Mouse (Mus musculus) heart, postnatal 4 days (tissue): ENCODE measurements around the gene Scarf1. TPM values are rescaled to one million over a fixed set of nuclear protein-coding genes. Genes with fewer than 3 reads are reported as not detected.
A peak's percentile ranks its signal among the peaks of the same experiment; 100 is the strongest.
"Not testable (repeated sequence)": the region's sequence is repeated elsewhere in the genome, so short reads cannot be mapped to it uniquely, and the experiment has no call there.

Experiments
- DNase-seq: peaks from one replicate; pipeline ENCODE4 v3.0.0; 2021
- total RNA-seq, 2 experiments: library from RNA; stranded (reverse); gene quantifications; 2 replicates each; pipeline ENCODE4 v1.2.3; 2021

Gene Scarf1
- total RNA-seq, 2 experiments from 2014 or later: 14.5 to 15.0 TPM

- peak; percentile 48 for DNase-seq
These were observed 24.3 kb downstream of the Scarf1 start for GRCm38 (mm10) chr11:75537491-75538183.

DNA sequence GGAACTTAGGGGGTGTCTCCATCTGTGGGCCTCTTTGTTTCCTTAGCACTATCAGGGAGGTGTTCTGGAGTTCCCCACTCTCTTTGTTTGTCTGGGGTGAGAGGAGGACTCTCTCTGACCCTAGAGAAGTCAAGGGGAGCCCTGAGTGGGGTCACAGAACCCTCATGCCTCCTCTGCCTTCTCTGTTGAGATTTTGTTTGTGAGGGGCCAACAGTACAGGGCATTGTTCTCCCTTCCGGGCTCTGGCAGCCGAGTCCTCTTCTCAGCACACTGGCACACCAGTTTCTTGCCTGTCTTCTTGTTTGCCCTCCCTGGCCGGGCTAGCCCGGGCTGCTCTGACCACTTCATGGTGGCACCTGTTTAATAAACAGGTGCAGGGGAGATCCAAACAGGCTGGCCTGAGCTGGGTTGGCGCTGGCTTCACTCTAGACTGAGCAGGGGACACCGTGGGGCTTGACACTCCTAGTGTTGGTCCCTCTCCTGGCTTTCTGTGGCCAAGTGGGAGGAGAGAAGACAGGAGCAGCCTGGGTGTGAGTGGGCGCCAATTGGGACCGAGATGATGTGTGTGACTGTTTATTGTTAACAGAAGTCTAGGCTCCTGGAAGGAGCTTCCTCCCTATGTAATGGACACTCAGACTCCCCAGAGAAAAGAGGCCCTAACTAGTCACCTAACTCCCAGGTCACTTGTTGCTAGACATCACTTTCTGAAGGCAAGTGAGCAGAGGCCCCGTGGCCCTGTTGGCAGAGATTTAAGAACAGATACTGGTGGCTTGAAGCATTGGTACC, 25.0 kb downstream of the Scarf1 start:
- DNase-seq: no peak

GRCm38 (mm10) chr11:75538970-75539299, 25.6 kb downstream of the Scarf1 start:
- no peak for DNase-seq

GRCm38 (mm10) chr11:75540209-75540608, 26.9 kb downstream of the Scarf1 start:
- no peak for DNase-seq

- no peak for DNase-seq
These were observed 27.6 kb downstream of the Scarf1 start for GRCm38 (mm10) chr11:75540710-75541581.

DNA sequence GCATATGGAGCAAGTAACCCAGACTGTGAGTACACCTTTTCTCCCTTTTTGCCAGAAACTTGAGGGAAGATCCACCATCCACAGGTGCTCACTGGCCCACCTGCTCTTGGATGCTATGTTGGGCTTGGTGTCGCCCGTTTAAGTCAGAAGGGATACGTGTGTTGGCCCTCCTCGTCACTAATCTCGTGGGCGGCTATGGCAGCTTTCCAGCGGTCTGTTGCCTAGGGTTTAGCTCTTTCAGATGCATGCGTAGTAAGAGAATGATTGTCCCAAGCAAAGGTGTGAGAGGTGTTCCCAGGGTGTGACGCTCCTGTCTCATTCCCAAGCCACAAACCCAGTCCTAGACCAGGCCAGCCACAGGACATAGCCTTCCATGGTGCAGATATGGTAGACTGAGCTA, 31.4 kb downstream of the Scarf1 start:
- DNase-seq: no peak

DNA sequence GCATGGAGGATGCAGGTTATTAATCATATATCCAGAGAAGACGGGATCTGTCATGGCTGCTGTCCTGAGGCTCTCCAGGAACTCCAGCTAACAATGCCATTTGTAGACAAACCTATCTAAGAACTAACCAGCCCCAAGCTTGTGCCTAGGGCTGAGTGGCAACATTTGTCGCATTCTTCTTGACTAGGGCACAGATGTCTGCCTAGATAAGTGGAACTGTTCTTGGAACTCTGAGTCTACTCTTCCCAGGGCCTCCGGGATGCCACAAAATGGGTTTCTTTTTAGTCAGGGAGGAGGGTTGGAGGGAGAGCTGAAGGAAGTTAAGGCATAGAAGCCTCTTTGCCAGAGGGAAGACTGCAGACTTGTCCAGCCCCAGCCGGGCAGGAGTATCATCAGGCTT, 32.7 kb downstream of the Scarf1 start:
- no peak for DNase-seq

GRCm38 (mm10) chr11:75549658-75550111, 36.3 kb downstream of the Scarf1 start:
- peak; percentile 12 for DNase-seq

DNA sequence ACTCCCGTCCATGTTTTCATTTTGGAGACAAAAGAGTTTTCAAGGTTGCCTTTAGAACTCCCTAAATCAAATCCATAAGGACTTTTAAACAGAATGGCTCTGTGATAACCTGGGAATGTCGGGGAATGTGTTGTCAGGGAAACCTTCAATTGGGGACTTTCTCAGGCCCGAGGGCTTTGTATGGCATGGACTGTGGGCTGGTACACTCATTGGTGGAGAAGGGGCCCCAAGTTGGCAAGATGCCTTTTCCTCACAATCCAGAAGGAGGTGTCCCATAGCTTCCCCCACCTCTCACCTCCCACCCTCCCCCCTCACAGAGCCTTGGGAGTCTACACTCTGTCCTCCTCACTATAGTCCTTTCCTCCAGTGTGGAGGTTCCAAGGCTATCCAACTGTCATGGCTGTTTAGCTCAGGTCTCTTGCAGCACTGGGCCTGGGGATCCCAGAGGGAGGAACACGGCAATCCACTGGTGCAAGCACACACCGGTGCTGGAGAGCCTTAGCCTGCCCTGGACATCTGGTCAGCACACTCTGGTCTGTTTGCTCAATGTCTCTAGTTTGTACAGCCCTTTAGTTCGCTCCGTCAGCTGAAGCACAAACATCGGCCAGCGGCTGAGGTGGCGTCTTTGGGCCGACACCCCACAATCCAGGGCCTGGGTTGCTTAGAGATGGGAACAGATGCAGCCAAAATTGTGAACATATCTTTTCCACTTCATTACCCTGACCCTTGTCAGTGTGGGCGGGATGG, 37.0 kb downstream of the Scarf1 start:
- peak; percentile 23 for DNase-seq

DNA sequence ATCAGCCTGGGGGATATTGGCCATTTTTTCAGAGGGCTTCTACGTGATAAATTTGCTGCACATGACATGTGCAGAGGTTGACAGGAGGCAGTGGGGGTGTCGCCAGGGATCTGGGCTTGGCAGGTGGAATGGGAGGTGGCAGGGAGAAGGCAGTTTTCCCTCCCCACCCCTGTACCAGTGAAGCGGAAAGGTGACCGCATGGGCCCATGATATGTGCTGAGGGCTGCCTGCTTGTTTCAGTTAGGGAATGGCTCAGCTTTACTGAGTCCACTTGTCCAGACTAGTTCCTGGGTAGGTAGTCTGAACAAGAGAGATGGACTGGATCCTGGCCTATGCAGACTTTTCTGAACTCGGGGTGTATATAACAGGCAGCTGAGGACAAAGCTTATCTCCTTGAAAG, 38.0 kb downstream of the Scarf1 start:
- DNase-seq: peak; percentile 5

- peak; percentile 65 for DNase-seq
These were observed 38.7 kb downstream of the Scarf1 start for GRCm38 (mm10) chr11:75551961-75552441.

GRCm38 (mm10) chr11:75552906-75553482, 39.7 kb downstream of the Scarf1 start:
- peak; percentile 8 for DNase-seq

DNA sequence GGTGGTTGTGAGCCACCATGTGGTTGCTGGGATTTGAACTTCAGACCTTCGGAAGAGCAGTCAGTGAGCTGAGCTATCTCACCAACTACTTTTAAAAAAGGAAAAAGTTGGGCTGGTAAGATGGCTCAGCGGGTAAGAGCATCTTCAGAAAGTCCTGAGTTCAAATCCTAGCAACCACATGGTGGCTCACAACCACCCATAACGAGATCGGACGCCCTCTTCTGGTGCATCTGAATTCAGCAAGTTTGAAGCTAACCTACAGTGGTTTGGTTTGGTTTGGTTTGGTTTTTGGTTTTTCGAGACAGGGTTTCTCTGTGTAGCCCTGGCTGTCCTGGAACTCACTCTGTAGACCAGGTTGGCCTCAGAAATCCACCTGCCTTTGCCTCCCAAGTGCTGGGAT, 42.7 kb downstream of the Scarf1 start:
- not testable (repeated sequence) for DNase-seq

GRCm38 (mm10) chr11:75557142-75557541, 43.8 kb downstream of the Scarf1 start:
- peak; percentile 4 for DNase-seq

- DNase-seq: no peak
These were observed 44.8 kb downstream of the Scarf1 start for GRCm38 (mm10) chr11:75558101-75558500.

- DNase-seq: no peak
These were observed 46.6 kb downstream of the Scarf1 start for GRCm38 (mm10) chr11:75559870-75560504.

- no peak for DNase-seq
These were observed 47.4 kb downstream of the Scarf1 start for GRCm38 (mm10) chr11:75560530-75561409.

DNA sequence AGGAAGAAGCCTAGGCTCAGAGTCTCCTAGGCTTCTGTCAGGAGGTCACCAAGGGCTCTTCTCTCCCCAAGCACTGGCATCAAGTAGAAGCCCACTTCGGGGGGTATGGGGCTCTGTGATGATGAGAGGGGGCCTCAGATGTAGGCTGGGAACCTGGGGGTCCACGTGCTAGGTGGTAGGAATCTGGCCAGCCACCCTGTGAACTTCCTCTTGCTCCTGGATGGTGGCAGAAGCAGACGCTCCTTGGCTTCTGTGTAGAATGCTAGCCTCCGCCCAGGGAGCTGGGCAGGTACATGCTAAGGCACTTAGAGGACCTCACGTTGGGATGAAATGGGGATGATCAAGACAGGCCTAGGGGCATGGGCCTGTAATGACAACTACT, 48.1 kb downstream of the Scarf1 start:
- no peak for DNase-seq

DNA sequence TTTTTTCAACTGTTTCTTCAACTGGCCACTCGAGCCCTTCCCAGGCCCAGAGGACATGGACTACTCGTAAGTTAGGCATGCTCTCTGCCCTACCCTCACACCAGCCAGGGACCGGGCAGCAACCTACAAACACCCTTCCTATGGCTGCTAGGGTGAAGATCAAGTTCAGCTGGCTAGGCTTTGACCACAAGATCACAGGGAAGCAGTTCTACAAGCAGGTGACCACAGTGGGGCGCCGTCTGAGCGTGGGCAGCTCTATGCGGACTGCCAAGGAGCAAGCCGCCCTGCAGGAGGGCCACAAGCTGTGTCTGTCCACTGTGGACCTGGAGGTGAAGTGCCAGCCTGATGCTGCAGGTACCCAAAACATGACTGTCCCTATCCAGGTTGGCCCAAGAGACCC, 49.5 kb downstream of the Scarf1 start:
- no peak for DNase-seq
